Mouse (Mus musculus) thymus, postnatal 36 days (tissue): ENCODE measurements around the gene Rpia.
"Not testable (repeated sequence)": the region's sequence is repeated elsewhere in the genome, so short reads cannot be mapped to it uniquely, and the experiment has no call there.

ENCODE experiments used
- DNase-seq, 2 experiments: peaks; one replicate each; pipeline ENCODE4 v3.0.0; 2022; ENCODE audit warnings: mixed read lengths in 2 of 2

Gene Rpia

DNA sequence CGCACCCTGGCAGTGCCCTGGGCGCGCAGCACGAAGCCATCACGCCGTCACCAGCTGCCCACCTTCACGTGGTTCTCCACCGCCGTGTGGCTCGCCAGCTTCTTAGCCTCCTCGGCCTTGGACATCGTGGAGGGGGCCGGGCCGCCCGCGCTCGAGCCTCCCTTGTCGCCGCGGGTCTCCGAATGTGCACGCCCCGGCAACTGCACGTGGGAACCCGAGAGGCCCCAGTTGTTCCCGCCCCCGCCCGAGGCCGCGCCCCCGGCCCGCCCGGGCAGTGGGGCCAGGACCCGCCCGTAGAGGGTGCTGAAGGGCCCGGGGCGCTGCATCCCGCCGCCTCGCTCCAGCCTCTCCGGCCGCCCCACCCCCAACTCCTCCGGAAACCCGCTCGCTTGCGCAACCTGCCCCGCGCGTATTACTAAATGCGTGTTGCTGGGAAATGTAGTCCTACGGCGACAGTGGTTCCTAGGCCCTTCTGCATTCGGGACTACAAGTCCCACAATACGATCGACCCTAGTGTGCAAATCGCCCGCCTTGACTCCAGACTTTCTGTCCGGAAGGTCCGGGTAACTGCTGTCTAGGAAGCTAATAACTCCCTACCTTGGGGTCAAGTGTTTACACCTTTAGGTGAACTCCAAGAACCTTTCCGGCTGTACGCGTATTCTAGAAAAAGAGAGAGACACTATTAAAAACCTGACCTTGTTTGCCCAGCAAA lies at the start of gene Rpia:
Gene Rpia (minus strand): TSS at position 409 of the 712 bp plus-strand sequence.
- peak; percentile 98 for DNase-seq

DNA sequence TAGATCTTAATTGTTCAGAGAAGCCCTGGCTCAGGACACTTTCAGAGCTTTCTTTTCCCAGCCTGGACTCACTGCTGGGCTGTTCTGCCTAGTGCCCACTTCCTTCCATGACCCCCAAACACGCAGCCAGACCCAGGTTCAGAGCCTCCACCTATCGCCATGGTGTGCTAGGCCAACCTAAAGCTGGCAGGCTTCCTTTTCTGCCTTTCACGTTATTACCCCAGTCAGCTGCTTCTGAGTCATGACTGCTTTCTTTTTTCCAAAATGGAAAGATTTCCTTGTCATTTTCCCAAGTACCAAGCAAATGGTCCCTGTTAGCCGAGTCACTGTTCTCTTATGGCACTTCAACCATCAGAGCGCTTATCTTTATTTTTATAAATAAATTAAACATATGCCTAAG lies 48.2 kb upstream of the Rpia start:
- no peak for DNase-seq

DNA sequence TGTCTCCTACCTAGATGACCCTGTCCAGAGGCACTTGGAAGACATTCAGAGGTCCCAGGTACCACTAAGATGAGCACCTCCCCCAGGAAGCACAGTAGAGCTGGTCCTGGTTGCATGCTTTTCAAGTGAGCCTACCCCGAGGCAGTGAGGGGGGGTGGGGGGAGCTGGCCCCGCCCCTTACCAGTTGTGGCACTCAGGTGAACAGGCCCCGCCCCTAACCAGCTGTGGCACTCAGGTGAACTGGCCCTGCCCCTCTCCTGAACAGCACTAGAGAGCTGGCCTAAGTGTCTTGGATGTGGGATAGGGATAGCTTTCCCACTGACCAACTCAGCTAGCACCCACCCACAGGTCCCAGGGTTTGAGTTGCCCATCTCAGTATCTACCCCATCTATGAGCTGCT lies 46.5 kb upstream of the Rpia start:
- peak in 1 of 2 experiments; percentile 34 for DNase-seq

DNA sequence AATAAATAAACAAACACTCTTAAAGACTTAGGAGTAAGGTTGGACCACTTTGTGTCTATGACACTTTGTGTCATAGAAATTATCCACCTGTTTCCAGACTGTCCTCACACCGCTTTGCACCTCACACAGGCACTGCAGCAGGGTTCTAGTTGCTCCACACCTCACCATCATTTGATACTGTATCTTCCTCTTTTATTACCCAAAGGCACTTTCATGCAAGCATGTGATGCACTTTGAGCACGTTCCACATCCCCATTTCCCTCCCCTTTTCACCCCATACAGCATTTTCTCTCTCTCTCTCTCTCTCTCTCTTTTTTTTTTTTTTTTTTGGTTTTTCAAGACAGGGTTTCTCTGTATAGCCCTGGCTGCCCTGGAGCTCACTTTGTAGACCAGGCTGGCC lies 45.3 kb upstream of the Rpia start:
- DNase-seq = no peak

DNA sequence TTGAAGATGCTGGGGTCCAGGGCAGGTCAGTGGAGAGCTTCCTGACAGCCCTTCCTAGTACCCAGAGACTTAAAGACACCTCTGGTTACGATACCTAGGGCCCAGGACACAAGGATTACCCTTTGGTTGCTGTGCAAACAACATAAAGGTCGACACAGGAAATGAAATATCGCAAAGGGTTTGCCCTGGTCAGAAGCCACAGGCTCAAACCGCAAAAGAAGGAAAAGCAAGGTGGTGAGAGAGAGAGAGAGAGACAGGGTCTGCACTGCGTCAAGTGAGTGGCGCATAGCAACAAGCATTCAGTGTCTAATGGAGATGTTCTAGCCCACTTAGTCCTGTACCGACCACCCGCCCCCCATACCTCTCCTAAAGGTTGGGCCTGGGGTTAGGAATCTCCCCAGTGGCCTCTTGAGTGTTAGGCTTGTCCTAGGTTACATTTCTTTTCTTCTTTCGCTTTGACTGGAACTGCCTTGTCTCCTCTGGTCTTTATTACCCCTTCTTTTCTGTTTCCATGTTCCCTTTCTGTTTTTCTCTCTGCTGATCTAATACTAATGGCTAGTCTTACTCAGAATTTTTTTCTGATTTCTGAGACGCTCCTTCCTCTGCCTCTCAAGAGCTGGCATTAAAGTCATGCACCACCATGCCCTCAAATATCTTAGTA lies 39.3 kb upstream of the Rpia start:
- no peak for DNase-seq

DNA sequence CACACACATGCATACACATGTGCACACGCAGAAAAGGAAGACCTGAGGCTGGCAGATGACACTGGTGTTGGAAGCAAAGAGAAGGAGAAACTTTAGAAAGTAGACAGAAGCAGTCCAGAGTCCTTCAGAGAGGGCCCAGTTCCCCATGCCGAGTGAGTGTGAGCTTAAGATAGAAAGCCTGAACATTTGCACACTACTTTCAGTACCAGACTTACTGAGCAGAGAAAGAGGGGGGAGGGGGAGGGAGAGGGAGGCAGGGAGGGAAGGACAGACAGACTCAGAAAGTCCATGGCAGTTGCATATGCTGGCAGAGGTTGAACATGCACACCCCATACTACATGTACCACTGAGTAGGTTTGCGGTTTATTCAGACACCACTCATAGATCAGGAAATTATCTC lies 38.5 kb upstream of the Rpia start:
- no peak for DNase-seq

DNA sequence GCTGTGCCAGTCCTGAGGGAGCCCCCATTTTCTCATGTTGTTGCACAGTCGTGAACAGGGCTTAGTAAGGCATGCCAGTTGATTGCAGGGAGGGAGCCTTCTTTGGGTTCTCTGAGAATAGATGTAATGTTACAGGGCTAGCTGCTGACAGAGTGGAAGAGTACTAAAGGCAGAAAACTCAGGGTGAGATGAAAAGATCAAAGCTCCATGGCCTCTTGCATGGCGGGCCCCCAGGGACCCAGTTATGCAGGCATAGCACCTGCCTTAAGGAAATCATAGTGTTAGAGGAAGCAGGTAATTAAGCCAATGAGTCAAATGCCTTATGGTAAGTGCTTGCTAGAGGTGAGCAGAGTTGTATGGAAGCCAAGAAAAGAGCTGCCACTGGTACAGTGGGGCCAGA lies 37.4 kb upstream of the Rpia start:
- DNase-seq = peak in 1 of 2 experiments; percentile 36

DNA sequence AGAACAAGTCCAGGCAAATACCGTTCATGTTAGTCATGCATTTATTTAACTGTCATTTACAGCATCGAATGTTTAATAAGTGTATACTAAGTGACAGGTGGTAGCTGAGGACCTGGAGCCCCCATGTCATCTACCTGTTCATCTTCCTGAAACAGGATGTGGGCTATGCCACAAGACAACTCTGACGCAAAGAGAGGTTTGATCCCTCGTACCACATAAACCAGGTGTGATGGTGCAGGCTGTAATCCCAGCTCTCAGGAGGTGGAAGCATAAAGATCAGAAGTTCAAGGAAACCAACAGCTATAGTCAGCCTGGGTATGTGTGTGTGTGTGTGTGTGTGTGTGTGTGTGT lies 32.9 kb upstream of the Rpia start:
- DNase-seq = peak; percentile 69 to 79

DNA sequence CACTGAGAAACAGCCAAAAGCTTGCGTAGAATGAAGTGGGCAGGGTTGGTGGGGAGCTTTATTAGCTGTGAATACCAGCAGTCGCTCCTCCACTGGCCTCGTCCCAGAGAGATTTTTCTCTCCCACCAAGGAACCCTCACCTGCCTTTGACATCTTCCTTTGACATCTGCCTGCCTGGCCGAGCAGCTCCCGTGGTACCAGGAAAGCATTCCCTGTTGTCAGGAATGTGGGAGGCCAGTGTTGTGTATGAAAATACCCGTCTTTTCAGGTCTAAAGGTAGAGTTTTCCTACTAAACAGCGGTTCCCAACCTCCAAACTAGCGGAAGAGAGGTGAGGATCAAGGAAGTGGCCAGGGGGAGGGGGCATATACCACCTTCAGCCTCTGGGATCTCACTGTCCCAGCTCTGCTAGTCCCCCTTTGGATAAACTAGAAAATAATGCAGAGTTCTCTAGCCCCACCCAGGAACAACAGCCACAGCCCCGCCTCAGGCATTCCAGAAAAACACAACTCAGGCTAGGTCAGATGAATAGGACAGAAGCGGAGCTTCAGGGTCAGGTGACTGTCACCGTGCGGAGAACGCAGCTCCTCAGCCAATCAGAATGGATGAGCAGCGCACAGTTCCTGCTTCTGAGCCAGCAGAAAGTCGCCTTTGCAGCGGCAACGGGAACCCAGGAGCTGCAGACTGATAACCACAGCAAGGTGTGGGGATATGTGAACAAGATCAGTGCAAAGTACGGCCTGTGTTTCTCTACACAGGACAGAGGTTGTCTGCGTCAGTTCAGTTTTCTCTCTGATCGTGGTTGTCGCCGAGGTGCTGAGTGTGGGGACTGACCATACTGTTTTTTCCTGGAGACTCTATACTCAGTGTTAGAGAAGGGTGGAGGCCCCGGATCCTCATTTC lies 32.3 kb upstream of the Rpia start:
- DNase-seq = peak; percentile 80 to 86

DNA sequence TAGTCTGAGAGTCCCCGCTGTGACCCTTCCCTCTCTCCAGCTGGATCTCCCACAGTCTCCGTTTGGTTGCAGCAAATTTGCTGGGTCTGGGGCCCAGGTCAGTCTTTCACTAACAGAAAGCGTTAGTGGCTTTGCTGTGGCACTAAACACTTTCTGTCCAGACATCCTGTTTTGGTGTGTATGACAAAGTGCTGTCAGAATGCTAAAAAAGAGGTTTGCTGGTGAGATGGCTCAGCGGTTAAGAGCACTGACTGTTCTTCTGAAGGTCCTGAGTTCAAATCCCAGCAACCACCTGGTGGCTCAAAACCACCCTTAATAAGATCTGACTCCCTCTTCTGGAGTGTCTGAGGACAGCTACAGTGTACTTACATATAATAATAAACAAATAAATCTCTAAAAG lies 31.2 kb upstream of the Rpia start:
- DNase-seq = not testable (repeated sequence)

DNA sequence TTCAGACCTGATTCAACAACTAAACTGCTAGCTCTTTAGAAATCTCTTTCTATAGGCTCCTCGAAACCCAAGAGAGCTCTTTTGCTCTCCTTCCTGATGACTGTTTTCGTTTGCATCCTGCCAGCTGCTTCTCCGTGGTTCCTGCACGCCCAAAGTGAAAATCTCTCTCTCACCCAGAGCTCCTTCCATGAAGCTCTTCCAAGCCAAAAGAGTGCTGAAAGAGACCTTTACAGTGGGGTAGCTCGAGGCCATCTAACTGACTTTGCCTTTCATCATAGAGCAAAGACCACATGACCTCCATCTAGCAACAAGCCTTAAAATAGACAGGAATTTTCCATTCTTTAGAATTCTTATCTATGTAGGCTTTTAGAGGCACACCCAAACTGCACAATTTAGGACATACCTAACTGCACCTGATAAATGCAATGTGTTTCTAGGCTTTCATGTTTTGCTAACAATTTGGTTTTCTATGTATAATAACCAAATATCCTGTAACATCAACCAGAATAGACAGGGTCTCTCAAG lies 30.4 kb upstream of the Rpia start:
- DNase-seq = peak in 1 of 2 experiments; percentile 37

DNA sequence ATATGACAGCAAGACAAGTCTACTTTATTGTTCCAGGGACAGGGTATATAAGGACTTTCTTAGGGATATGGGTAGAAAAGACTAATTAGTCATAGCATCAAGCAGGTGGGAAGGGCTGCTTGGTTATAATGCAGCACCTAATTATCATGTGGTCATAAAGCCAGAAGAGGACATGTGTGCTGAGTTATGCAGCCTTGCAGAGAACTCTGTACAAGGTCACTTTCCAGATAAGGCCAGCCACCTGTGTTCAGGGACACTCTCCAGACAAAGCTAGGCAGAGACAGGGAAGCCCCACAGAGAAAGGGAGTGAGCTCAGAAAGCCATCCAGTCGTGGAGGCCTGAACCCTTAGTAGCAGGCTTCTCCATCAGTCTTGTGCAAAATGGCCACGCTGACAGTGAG lies 29.5 kb upstream of the Rpia start:
- DNase-seq = no peak

DNA sequence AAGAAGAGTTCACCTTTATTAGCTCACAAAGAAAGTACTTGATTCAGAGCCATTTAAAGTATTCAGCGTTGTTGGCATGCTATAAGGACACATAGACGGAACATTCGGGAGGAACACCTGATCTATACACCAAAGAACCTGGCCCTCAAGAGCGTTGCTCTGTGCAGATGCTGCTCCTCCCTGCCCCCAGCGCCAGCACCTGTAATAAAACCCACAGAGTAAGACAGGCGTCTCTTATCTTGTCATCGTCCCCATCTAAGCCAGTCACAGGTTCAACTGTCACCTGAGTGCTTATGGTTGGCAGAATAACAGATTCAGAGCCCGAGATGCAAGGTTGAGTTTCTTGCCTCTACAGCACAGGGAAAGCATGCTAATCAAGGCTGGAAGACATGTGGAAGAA lies 23.4 kb upstream of the Rpia start:
- peak in 1 of 2 experiments; percentile 69 for DNase-seq

DNA sequence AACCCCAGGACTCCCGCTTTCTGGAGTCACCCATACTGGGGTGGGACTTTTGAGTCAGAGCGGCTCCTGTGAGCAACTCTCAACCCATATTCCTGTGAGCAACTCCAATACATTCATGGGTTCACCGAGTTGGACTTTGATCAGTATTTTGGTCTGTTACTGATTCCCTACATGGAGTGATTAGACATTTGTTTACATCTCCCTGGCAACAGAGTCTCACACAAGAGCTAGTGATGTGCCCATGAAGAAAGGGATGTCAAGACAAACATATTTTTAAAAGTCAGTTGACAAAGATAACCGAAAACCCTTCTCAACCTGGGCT lies 22.6 kb upstream of the Rpia start:
- no peak for DNase-seq

DNA sequence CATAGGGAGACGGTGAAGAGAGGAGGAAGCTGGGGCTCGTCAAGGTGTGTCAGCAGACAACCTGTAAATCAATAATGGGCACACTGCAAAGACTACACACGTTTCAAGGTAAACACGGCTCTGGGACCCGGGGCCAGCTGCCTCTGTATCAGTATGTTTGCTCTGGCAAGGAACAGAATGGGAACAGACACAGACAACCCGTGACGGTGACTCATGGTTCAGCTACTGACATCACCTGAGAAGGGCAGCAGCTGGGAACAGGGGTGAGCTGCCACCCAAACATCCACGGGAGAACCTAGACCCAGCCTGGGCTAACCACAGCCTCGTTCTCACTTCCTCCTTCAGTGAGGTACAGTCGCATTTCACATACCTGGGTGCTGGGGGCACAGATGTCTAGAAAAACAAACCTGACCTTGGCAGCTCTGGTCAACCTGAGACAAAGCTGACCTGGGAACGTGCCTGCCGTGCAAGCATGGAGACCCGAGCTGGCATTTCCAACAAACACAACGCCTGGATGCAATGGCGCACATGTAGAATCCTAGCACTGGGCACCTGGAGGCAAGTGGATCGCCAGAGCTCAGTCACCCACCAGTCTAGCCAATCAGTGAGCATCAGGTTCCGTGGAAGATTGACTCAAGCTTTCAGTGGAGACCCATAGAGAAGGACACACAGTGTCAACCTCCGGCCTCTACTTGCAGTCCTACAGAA lies 22.0 kb upstream of the Rpia start:
- peak; percentile 55 to 77 for DNase-seq

DNA sequence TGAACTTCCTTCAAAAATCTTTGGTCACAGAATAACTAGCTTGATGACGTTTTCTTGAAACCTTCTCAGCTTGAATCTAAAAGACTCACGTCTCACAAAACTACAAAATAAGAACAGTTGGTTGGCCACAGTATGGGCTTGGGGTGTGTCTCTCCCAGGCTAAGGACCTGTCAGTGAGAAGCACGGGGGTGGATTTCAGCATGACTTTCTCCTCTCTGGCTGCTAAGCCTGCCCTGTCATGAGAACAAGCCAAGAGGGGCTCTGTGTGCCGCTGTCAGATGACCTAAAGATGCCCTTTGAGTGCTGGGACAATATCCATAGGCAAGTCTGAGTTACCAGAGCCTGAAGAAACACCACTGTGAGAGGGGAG lies 20.5 kb upstream of the Rpia start:
- peak in 1 of 2 experiments; percentile 38 for DNase-seq

DNA sequence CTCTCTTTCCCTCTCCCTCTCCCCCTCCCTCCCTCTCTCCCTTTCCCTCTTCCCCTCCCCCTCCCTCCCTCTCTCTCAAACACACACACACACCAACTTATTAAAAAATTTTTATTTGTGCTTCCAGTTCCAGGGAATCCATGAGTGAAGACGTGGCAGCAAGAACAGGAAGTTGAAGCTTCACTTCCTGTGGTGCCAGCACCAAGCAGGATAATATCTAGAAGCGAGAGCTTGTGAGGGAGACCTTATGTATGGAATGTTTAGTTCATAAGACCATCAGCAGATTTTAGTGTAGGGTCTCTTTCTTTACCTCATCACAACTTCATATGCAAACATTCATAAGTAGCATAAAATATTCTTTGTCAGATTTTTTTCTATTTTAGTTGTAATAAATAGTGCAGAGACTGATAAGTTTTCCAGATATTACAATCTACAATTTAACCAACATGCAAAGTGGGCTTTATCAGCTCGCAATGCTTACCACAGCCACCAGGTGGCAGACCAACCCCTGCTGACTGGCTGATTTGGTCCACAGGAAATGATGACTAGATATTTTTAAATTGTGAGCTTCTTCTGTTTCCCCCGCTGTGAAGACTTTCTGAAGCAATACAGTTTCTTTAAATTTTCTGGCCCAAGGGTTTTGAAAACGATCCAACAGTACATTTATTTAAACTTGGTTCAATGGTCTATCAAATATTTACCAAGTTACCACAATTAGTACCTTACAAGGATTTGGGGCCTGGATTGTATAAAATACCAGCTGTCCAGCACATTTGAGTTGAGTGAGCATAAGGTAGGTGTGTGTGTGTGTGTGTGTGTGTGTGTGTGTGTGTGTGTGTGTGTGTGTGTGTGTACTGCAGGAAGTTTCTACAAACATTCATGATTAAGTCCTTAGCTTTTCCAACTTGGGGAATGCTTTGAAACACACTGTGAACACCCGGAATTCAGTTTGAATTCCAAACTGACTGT lies 19.8 kb upstream of the Rpia start:
- peak; percentile 81 to 87 for DNase-seq

DNA sequence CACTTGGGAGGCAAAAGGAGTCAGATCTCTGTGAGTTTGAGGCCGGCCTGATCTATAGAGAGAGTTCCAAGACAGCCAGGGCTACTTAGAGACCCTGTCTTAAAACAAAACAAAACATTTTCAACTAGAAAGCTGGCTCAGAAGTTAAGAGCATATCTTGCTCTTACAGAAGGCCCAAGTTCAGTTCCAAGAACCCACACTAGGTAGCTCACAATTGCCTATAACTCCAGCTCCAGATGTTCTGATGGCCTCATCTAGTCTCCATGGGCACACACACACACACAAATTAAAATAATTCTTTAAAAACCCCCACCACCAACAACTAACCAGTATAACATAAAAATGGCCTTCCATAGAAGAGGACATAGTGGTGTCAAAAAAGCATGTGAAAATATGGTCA lies 18.5 kb upstream of the Rpia start:
- no peak for DNase-seq

DNA sequence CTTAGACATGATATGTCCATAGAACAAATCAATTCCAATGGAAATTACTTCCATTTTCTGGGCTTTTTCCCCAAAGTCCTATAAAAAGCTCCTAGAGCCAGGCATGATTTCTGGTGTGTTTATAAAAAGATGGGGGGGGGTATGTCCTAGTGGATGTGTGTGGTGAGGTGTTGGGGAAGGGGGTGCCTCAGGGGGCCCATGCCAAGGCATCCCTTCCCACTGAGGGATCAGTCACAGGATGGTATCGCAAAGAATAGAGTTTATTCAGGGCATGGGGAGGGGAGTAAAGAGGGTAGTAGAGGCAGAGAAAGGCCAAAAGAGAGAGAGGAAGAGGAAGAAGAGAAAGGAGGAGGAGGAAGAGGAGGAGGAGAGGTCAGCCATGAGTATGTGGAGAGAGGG lies 14.5 kb upstream of the Rpia start:
- no peak for DNase-seq

DNA sequence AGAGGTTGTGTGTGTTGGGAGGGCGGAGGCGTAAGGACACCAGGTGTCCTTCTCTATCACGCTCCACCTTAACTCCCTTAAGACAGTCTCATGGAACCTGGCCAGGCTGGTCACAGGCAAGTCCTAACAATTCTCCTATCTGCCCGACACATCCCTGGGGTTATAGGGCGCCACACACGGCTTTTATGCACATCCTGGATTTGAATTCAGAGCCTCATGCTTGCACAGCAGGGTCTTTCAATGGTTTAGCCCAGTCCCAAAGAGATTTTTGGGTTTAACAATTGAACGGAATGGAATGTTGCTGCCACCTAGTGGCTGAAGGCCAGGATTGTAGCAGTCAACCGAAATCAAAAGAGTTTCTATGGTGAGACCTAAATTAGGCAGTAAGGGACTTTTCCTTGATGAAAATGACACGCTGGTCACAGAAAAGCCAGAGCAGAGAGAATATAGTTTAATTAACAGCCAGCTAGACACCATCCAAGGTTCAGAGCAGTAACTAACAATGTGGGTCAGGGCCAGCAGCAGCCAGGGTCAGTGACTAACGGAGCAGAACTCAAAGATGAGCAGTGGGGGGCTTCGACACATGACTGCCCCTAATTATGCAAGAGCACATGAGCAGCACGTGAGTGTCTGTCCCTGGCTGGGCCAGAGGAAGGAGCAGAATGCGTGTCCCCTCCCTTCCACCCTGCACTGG lies 13.9 kb upstream of the Rpia start:
- peak; percentile 45 to 61 for DNase-seq

DNA sequence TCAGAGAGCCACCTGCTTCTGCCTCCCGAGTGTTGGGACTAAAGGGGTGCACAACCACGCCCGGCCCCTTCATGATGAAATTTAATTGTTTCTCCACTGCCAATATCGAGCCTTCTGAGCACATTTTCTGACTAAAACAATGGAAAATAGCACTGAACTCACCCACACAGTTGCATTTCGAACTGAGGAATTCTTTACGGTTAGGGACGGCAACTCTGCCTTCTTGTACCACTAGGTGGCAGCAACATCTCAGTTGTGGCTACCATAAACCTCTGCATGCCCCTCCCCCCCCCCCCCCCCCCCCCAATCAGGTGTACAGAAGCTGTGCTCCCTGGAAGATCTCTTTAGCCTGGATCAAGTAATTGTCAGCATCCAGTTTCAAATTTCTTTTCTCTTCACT lies 13.2 kb upstream of the Rpia start:
- peak; percentile 52 to 61 for DNase-seq
